Mouse (Mus musculus) hematopoietic stem cell, adult 5-6 weeks (primary cell): ENCODE data around the gene Gm3317. TPM values are rescaled to one million over a fixed set of nuclear protein-coding genes. Genes with fewer than 3 reads are reported as not detected.
"Not testable (repeated sequence)": the region's sequence is repeated elsewhere in the genome, so short reads cannot be mapped to it uniquely, and the experiment has no call there.

Experiments used
- ATAC-seq, 2 experiments: fragments of 125-278 bp in 1 of 2; replicated peaks in 1 of 2; 2 replicates each; pipeline ENCODE4 v1.8.0; 2016 to 2017; ENCODE audit warnings: inconsistent platforms in 2 of 2, mild to moderate bottlenecking in 2 of 2, moderate number of reproducible peaks in 2 of 2, low read depth in 1 of 2, moderate TSS enrichment in 1 of 2; ENCODE audit not compliant: low FRiP score in 2 of 2, poor library complexity in 2 of 2, severe bottlenecking in 2 of 2, insufficient read depth in 1 of 2, low TSS enrichment in 1 of 2
- total RNA-seq: library from RNA; stranded (forward); fragments of 172-1452, 232-1000 nt; gene quantifications from 2 replicates; pipeline ENCODE4 v1.2.3, GENCODE M21; 2017

Gene Gm3317
- 0.69 TPM in 1 of 2 replicates, not detected in the other for total RNA-seq

DNA sequence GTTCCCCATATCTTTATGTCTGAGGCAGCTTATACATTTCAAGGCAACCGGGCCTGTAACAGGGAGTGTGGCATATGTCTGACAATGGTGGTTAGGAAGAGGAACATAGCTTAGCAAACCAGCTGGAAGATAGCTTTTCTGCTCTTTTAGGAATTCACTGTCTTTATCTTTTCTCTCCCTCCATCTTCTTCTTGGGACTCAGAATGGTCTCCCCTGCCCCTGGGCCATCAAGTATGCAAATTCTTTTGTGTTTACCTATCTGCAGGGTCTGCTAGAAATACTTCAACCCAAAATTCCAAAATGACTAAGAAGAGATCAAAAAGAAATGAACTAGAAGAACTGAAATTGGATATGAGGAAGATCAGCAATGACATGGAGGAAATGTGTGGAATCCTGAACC is at the start of gene Gm3317:
Gm3317 (plus strand) TSS at position 301 of the 400 bp plus-strand sequence.
- ATAC-seq, result not testable (repeated sequence)

DNA sequence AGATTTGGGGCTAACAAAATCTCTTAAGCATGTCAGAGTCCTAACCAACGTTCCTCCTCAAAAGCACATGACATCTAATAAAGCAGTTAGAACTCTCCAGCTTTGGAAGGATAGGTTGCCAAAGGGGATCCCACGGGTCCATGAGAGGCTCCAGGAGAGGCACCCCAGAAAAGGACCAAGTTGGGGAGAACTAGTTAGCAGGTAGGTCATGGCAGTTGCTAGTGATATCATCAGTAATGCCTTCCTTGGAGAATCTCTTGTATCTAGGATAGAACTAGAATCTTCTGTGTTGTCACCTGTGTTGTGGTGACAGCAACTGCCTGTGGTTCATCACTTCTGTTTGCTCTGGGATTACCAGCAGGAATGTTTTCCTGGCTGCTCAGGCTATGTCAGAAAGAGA is 33.1 kb upstream of the Gm3317 start, which contains the start of gene Gm8279:
Gm8279 (plus strand) TSS at position 301 of the 400 bp plus-strand sequence.
- not testable (repeated sequence) for ATAC-seq

- ATAC-seq, result not testable (repeated sequence)
Measured at GRCm38 (mm10) chr14:5185493-5185892, 21.2 kb downstream of the Gm3317 start, which contains the start of gene Gm8271. TSS of gene Gm8271 (plus strand) at chr14:5185793.

Other genes with a start within 250 kb of the Gm3317 start
- not detected in 2 replicates for gene Gm8297, start 180.6 kb upstream of the Gm3317 start, total RNA-seq
- gene Gm3298, start 148.6 kb upstream of the Gm3317 start, total RNA-seq, result not detected in 2 replicates
- gene 4930555G01Rik, start 113.9 kb upstream of the Gm3317 start, total RNA-seq, result not detected in 2 replicates
- not detected in 2 replicates for gene Gm8281, start 93.5 kb upstream of the Gm3317 start, total RNA-seq
- gene Gm8279, start 33.0 kb upstream of the Gm3317 start, total RNA-seq, result not detected in 2 replicates
- gene Gm8271, start 21.3 kb downstream of the Gm3317 start, total RNA-seq, result not detected in 2 replicates
- 0.99 TPM in 1 of 2 replicates, not detected in the other for gene Gm3526, start 96.0 kb downstream of the Gm3317 start, total RNA-seq
- not detected in 2 replicates for gene Gm3542, start 170.4 kb downstream of the Gm3317 start, total RNA-seq
- gene Gm3500, start 224.5 kb downstream of the Gm3317 start, total RNA-seq, result not detected in 2 replicates